Mouse (Mus musculus) megakaryocyte, embryonic 14.5 days (primary cell): ENCODE data around the gene Cbr3.

Source experiments
- FLI1 ChIP-seq: IDR thresholded peaks from 2 replicates; pipeline ENCODE4 v1.6.1; 2012; ENCODE audit warnings: low read length, inconsistent platforms, mixed read lengths
- GATA1 ChIP-seq: IDR thresholded peaks from 3 replicates; pipeline ENCODE4 v1.6.1; 2012; ENCODE audit warnings: mixed read lengths, low read length, inconsistent platforms, borderline replicate concordance

DNA sequence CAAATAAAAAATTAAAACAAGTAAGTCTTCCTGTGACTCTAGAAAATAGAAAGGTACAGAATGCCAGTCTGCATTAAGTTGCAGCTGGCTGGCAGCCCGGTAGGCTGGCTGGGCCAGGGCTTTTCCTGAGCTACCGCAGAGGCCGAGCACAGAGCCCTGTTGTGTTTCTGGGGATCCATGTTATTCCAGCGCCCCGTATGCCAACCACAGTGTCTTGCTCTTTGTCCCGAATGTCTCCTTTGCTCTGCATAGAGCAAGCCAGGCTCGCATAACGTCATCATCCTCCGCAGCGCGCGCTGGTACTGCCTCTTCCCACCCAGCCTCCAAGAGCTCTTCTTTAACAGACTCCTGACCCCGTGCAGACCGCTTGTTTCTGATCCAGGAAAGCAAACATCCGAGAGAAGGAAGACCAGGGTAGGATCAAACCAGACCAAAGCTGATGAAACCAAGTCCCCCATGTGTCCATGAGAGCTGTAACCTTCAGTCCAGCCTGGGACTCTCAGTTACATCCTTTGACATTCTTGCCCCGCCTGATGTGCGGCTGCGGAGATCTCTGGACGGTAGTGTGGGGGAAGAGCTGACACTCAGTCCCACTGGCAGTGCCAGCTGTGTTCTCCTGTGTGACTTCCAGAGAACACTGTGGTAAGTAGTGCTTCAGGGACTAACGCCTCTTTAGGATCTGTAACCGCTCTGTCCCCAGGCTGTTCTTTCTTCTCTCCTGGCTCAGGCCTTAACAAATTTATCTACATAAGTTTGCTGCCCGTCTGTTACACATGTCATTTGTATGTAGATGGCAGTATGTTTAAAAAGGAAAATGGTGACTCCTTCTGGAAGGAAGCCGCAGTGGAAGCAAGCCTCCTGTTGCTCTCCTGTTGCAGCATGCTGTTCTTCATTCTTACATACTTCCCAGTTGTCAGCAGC, 47.0 kb downstream of the Cbr3 start:
- no peak for TF ChIP-seq GATA1
- no peak for TF ChIP-seq FLI1
